Mouse (Mus musculus) ES-Bruce4 (cell line): Measurements from ENCODE around the gene Fastkd5. TPM values are rescaled to one million over a fixed set of nuclear protein-coding genes. Genes with fewer than 3 reads are reported as not detected.

Source experiments
- H3K27ac ChIP-seq: 2 replicates; pipeline ENCODE4 v1.5.1; 2012; ENCODE audit warnings: low read length, inconsistent platforms; ENCODE audit not compliant: insufficient read depth
- H3K27me3 ChIP-seq: 2 replicates; pipeline ENCODE4 v1.6.1; 2012; ENCODE audit warnings: mild to moderate bottlenecking, low read length, inconsistent platforms; ENCODE audit not compliant: control insufficient read depth, poor library complexity, insufficient read depth, severe bottlenecking
- H3K36me3 ChIP-seq: 2 replicates; pipeline ENCODE4 v1.6.1; 2012; ENCODE audit warnings: inconsistent platforms, mild to moderate bottlenecking, low read length, moderate library complexity; ENCODE audit not compliant: control insufficient read depth, poor library complexity, insufficient read depth, severe bottlenecking
- H3K4me1 ChIP-seq: one replicate; pipeline ENCODE4 v1.8.1; 2011; ENCODE audit warnings: low read length; ENCODE audit not compliant: control insufficient read depth, insufficient read depth
- H3K4me3 ChIP-seq: 2 replicates; pipeline ENCODE4 v1.5.1; 2011; ENCODE audit warnings: low read depth, mild to moderate bottlenecking, low read length
- H3K9ac ChIP-seq: 2 replicates; pipeline ENCODE4 v1.6.1; 2012; ENCODE audit warnings: low read depth, mild to moderate bottlenecking, inconsistent platforms; ENCODE audit not compliant: poor library complexity, severe bottlenecking
- H3K9me3 ChIP-seq: replicated peaks from 2 replicates; pipeline ENCODE4 v1.6.1; 2012; ENCODE audit warnings: mild to moderate bottlenecking, low read length, inconsistent platforms; ENCODE audit not compliant: control insufficient read depth, poor library complexity, insufficient read depth, severe bottlenecking
- CTCF ChIP-seq: IDR thresholded peaks from one replicate; pipeline ENCODE4 v1.8.1; 2011; ENCODE audit warnings: low read depth, low read length
- EP300 ChIP-seq: IDR thresholded peaks from 2 replicates; pipeline ENCODE4 v1.6.1; 2011; ENCODE audit warnings: low read depth, low read length; ENCODE audit not compliant: insufficient read depth
- POLR2A ChIP-seq: IDR thresholded peaks from one replicate; pipeline ENCODE4 v1.8.1; 2011; ENCODE audit warnings: low read length; ENCODE audit not compliant: insufficient read depth
- polyA plus RNA-seq: library from polyadenylated mRNA; stranded (reverse); fragments of >200 nt; gene quantifications from 2 replicates; pipeline ENCODE4 v1.2.4, GENCODE M21; 2011; ENCODE audit warnings: low read depth; ENCODE audit not compliant: missing spikeins, insufficient read depth, insufficient read length

Fastkd5 gene
- polyA plus RNA-seq, 1 experiment = 22.5 TPM

DNA sequence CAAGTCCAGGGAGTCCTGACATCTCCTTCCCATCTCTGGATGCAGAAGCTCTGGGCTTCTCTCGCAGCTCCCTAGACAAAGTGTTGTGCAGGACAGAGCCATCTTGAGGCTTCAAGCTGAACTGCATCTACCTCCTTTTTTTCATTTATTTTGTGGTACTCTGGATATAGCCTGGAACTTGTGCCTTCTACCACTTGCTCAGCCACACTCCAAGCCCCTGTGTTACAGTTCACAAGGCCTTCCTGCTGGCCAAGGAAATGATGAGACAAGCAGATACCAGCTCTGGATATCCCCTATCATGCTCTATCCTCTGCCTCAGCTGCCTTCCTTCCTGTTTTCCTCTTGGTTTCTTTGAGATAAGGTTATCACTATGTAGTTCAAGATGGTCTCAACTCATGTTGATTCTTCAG lies 32.2 kb downstream of the Fastkd5 start:
- peaks cover 11% of the 10 kb centered on the region for H3K36me3 ChIP-seq
- H3K9me3 ChIP-seq = no peaks in the 10 kb centered on the region
- no peak overlapping the region for H3K27ac ChIP-seq
- no peak overlapping the region for H3K4me3 ChIP-seq
- H3K9ac ChIP-seq = no peak overlapping the region
- no peaks in the 10 kb centered on the region for H3K4me1 ChIP-seq
- no peaks in the 10 kb centered on the region for H3K27me3 ChIP-seq
- TF ChIP-seq POLR2A (no peak), EP300 (no peak), CTCF (peak; percentile 50)

DNA sequence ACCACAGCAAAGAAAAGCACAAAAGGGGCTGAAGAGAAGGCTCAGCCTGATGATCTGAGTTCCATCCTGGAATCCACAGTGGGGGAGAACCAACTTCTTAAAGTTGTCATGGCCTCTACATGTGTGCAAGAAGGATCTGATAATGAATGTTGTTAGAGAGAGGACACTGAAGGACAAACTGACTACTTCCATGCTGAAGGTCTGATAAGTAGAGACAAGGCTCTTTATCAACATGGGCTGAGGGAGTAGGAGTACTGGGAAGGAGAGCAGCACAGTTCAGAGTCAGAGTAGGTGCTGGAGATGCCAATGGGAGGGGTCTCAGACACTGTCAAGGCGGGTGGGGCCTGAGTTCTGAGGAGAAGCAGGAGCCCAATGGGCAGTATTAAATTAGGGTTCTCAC lies 34.2 kb downstream of the Fastkd5 start:
- no peak for TF ChIP-seq EP300
- TF ChIP-seq POLR2A = no peak
- no peak for TF ChIP-seq CTCF
- H3K27me3 ChIP-seq = no peaks in the 10 kb centered on the region
- no peak overlapping the region for H3K27ac ChIP-seq
- H3K36me3 ChIP-seq = peaks cover 8% of the 10 kb centered on the region; the same call in 1 of the 2 replicates
- no peak overlapping the region for H3K9ac ChIP-seq
- H3K4me1 ChIP-seq = no peaks in the 10 kb centered on the region
- H3K4me3 ChIP-seq = no peak overlapping the region
- H3K9me3 ChIP-seq = no peaks in the 10 kb centered on the region

DNA sequence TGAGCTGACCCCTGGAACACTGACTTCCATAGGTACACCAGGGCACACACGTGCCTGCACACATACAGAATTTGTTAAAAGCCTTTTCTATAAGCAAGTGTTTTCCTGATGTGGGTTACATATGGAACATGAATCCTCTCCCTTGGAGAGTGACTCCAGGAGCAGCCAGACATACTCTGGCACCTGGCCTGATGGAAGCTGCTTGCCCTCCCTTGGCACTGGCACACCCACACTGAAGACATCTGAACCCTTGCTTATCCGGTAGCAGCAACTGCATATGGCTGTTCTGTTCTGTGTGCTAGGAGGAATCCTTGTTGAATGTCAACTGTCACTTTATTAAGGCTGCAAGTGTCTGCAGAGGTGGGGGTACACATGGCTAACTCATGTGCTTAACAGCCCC lies 38.8 kb downstream of the Fastkd5 start:
- H3K9me3 ChIP-seq = no peaks in the 10 kb centered on the region
- H3K27me3 ChIP-seq = no peaks in the 10 kb centered on the region
- no peak overlapping the region for H3K27ac ChIP-seq
- no peaks in the 10 kb centered on the region for H3K4me1 ChIP-seq
- TF ChIP-seq EP300 (no peak), CTCF (no peak), POLR2A (no peak)
- H3K36me3 ChIP-seq = no peaks in the 10 kb centered on the region
- no peak overlapping the region for H3K4me3 ChIP-seq
- no peak overlapping the region for H3K9ac ChIP-seq

DNA sequence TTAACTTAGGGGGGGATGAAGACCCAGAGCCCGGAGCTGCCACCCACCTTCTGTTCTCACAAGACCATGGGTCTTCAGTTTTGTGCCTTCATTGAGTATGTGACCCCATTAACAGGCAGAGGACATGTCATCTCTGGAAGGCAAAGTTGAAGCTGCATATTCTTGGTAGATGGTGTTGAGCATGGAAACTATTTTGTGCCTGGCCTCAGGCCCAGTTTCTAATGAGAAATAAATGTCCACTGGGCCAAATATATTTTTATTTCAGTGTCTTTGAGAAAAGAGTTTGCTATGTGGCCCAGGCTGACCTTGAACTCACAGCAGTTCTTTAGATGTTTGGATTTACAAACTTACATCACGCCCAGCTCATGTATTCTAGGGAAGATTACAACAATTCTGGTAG lies 40.1 kb downstream of the Fastkd5 start:
- no peaks in the 10 kb centered on the region for H3K4me1 ChIP-seq
- no peak overlapping the region for H3K27ac ChIP-seq
- H3K9ac ChIP-seq = no peak overlapping the region

DNA sequence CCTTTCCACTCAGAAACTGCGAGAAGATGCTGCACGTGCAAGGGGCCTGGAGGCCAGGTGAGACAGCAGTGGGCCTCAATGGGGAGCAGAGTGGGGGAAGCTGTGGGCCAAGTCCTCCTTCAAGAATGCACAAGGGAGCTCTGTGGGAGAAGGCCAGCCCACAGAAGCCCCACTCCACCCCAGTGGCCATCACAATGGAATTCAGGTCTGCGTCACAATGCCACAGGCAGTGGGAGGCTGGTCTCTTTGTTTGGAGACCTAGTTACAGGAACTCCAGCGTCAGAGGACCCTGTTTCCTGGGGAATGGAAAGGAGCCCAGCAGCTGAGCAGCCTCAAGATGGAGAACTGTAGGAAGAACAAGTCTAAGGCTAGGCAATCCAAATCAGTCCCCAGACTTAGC lies 40.7 kb downstream of the Fastkd5 start:
- H3K27ac ChIP-seq = no peak overlapping the region
- TF ChIP-seq CTCF (no peak), POLR2A (no peak), EP300 (no peak)
- no peaks in the 10 kb centered on the region for H3K9me3 ChIP-seq
- no peaks in the 10 kb centered on the region for H3K4me1 ChIP-seq
- no peaks in the 10 kb centered on the region for H3K36me3 ChIP-seq
- H3K4me3 ChIP-seq = no peak overlapping the region
- H3K27me3 ChIP-seq = no peaks in the 10 kb centered on the region
- H3K9ac ChIP-seq = no peak overlapping the region

More for the DNA sequence above, 40.1 kb downstream of the Fastkd5 start:
- Histone ChIP-seq H3K9me3 (no peaks in the 10 kb centered on the region), H3K36me3 (no peaks in the 10 kb centered on the region), H3K27me3 (no peaks in the 10 kb centered on the region), H3K4me3 (no peak overlapping the region)
- TF ChIP-seq CTCF (no peak), POLR2A (no peak), EP300 (no peak)

DNA sequence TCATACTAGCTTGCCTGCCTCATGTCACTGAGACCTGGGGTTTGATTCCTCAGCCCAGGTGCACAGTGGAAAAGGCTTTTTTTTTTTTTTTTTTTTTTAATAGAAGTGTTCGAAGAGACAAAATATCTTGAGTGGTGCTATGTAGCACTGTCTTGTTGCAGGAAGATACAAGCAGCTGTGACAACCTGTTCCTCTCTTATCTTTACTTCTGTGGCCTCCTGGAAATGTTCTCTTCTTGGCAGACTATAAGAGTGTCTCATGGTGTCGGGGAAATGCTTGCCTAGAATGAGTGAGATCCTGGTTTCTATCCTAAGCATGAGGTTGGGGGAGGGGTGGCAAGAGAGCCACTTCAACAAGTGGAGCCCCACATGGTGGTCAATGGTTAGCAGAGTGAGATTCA lies 41.5 kb downstream of the Fastkd5 start:
- H3K4me3 ChIP-seq = no peak overlapping the region
- no peak for TF ChIP-seq CTCF
- TF ChIP-seq POLR2A = no peak
- TF ChIP-seq EP300 = no peak
- no peaks in the 10 kb centered on the region for H3K27me3 ChIP-seq
- no peaks in the 10 kb centered on the region for H3K36me3 ChIP-seq
- no peaks in the 10 kb centered on the region for H3K4me1 ChIP-seq
- H3K27ac ChIP-seq = no peak overlapping the region
- no peaks in the 10 kb centered on the region for H3K9me3 ChIP-seq
- no peak overlapping the region for H3K9ac ChIP-seq
